Mouse (Mus musculus) ES-E14 (cell line): ENCODE measurements around the gene Fbxl17.

Experiments
- CHD2 ChIP-seq: IDR thresholded peaks from 2 replicates; pipeline ENCODE4 v1.6.1; 2014; ENCODE audit warnings: mild to moderate bottlenecking, low read depth, low read length, inconsistent platforms
- HCFC1 ChIP-seq: IDR thresholded peaks from 2 replicates; pipeline ENCODE4 v1.6.1; 2012; ENCODE audit warnings: low read length, inconsistent platforms, borderline replicate concordance; ENCODE audit not compliant: insufficient read depth
- MAFK ChIP-seq: IDR thresholded peaks from 2 replicates; pipeline ENCODE4 v1.6.1; 2014; ENCODE audit warnings: mild to moderate bottlenecking, low read depth, low read length, inconsistent platforms; ENCODE audit not compliant: insufficient read depth
- ZC3H11A ChIP-seq: IDR thresholded peaks from 2 replicates; pipeline ENCODE4 v1.6.1; 2012; ENCODE audit warnings: low read depth, mild to moderate bottlenecking, inconsistent platforms, low read length, borderline replicate concordance
- ZNF384 ChIP-seq: IDR thresholded peaks from 2 replicates; pipeline ENCODE4 v1.6.1; 2012; ENCODE audit warnings: low read depth, low read length, inconsistent platforms

- TF ChIP-seq HCFC1 (no peak), ZC3H11A (no peak), MAFK (no peak), ZNF384 (no peak), CHD2 (no peak)
Observed at GRCm38 (mm10) chr17:63029105-63029504, 470.7 kb downstream of the Fbxl17 start.
